Mouse (Mus musculus) embryo, embryonic 10 days (tissue): ENCODE results near the gene Gm13889.
A peak's percentile ranks its signal among the peaks of the same experiment; 100 is the strongest.

Source experiments
- DNase-seq: peaks from one replicate; pipeline ENCODE4 v3.0.0-alpha.2; 2015; ENCODE audit warnings: low spot score

Gm13889 gene

GRCm38 (mm10) chr2:93957785-93958175 lies 779 bp upstream of the Gm13889 start:
- no peak for DNase-seq

GRCm38 (mm10) chr2:93956331-93956801 lies 635 bp downstream of the Gm13889 start:
- peak; percentile 68 for DNase-seq

GRCm38 (mm10) chr2:93955886-93956285 lies 1.1 kb downstream of the Gm13889 start:
- DNase-seq = peak; percentile 28

GRCm38 (mm10) chr2:93954781-93955578 lies 2.0 kb downstream of the Gm13889 start:
- DNase-seq = peak; percentile 43

GRCm38 (mm10) chr2:93953726-93954125 lies 3.3 kb downstream of the Gm13889 start:
- no peak for DNase-seq

- DNase-seq = no peak
Measured at GRCm38 (mm10) chr2:93946976-93947375, 10.0 kb downstream of the Gm13889 start.

- DNase-seq = no peak
Measured at GRCm38 (mm10) chr2:93944855-93945254, 12.1 kb downstream of the Gm13889 start.

GRCm38 (mm10) chr2:93944099-93944498 lies 12.9 kb downstream of the Gm13889 start:
- DNase-seq = no peak

GRCm38 (mm10) chr2:93941670-93942069 lies 15.3 kb downstream of the Gm13889 start:
- DNase-seq = no peak

GRCm38 (mm10) chr2:93938534-93938933 lies 18.5 kb downstream of the Gm13889 start:
- no peak for DNase-seq

- DNase-seq = no peak
Measured at GRCm38 (mm10) chr2:93928866-93929265, 28.1 kb downstream of the Gm13889 start.

GRCm38 (mm10) chr2:93927701-93928437 lies 29.1 kb downstream of the Gm13889 start:
- DNase-seq = no peak

- DNase-seq = no peak
Measured at GRCm38 (mm10) chr2:93926141-93926540, 30.9 kb downstream of the Gm13889 start.

- DNase-seq = no peak
Measured at GRCm38 (mm10) chr2:93919093-93919492, 37.9 kb downstream of the Gm13889 start.

- DNase-seq = no peak
Measured at GRCm38 (mm10) chr2:93913552-93913951, 43.4 kb downstream of the Gm13889 start.

GRCm38 (mm10) chr2:93911942-93912341 lies 45.1 kb downstream of the Gm13889 start:
- no peak for DNase-seq

GRCm38 (mm10) chr2:93909716-93910115 lies 47.3 kb downstream of the Gm13889 start:
- DNase-seq = no peak

- no peak for DNase-seq
Measured at GRCm38 (mm10) chr2:93907519-93908294, 49.3 kb downstream of the Gm13889 start.

GRCm38 (mm10) chr2:93906316-93906715 lies 50.7 kb downstream of the Gm13889 start:
- DNase-seq = no peak
